Mouse (Mus musculus) intestine, embryonic 14.5 days (tissue): ENCODE measurements around the gene Pbld1. TPM values are rescaled to one million over a fixed set of nuclear protein-coding genes. Genes with fewer than 3 reads are reported as not detected.

Experiments
- ATAC-seq: fragments of 200-750 bp; cut with Nextera tagmentation; replicated peaks from 2 replicates; pipeline ENCODE4 v1.8.0; 2017; ENCODE audit warnings: low read depth, moderate number of reproducible peaks, moderate TSS enrichment, moderate library complexity; ENCODE audit not compliant: low FRiP score, low TSS enrichment
- DNase-seq: peaks from one replicate; pipeline ENCODE4 v3.0.0-alpha.2; 2018; ENCODE audit warnings: low spot score
- H3K27ac ChIP-seq: fragments of 300-500 bp; sonication (generic); 2 replicates; pipeline ENCODE4 v1.5.1; 2014; ENCODE audit warnings: low read depth, mild to moderate bottlenecking, control low read depth
- H3K27me3 ChIP-seq: fragments of 300-500 bp; sonication (generic); replicated peaks from 2 replicates; pipeline ENCODE4 v1.6.1; 2014; ENCODE audit warnings: low read length, control low read depth; ENCODE audit not compliant: control insufficient read depth, insufficient read depth
- H3K36me3 ChIP-seq: fragments of 300-500 bp; sonication (generic); 2 replicates; pipeline ENCODE4 v1.6.1; 2014; ENCODE audit warnings: low read length, control low read depth; ENCODE audit not compliant: control insufficient read depth, insufficient read depth
- H3K4me1 ChIP-seq: fragments of 300-500 bp; sonication (generic); replicated peaks from 2 replicates; pipeline ENCODE4 v1.6.1; 2014; ENCODE audit warnings: low read length, control low read depth, mixed read lengths; ENCODE audit not compliant: control insufficient read depth, insufficient read depth
- H3K4me2 ChIP-seq: fragments of 300-500 bp; sonication (generic); 2 replicates; pipeline ENCODE4 v1.6.1; 2014; ENCODE audit warnings: low read length
- H3K4me3 ChIP-seq: fragments of 300-500 bp; sonication (generic); 2 replicates; pipeline ENCODE4 v1.5.1; 2014; ENCODE audit warnings: low read depth, low read length, control low read depth, mixed read lengths
- H3K9ac ChIP-seq: fragments of 300-500 bp; sonication (generic); 2 replicates; pipeline ENCODE4 v1.6.1; 2014; ENCODE audit warnings: mild to moderate bottlenecking, low read length
- H3K9me3 ChIP-seq: fragments of 300-500 bp; sonication (generic); 2 replicates; pipeline ENCODE4 v1.6.1; 2016; ENCODE audit warnings: low read length, control low read depth; ENCODE audit not compliant: control insufficient read depth
- WGBS: fragments of 180-500 bp; shearing (Covaris S2); extraction: QIAGEN DNeasy Blood & Tissue Kit; methylation state at CpG from one replicate; pipeline ENCODE4 v1.1.7; 2014; 5-methylcytosine and 5-hydroxymethylcytosine counted together
- polyA plus RNA-seq: library from polyadenylated mRNA; unstranded; fragments of >200 nt; fragmentation: Nextera tagmentation; extraction: Ambion mirVana; gene quantifications from 2 replicates; pipeline ENCODE4 v1.2.1, GENCODE M21; 2014

Pbld1 gene
- polyA plus RNA-seq, 1 experiment from 2014 or later: 1.8 TPM

GRCm38 (mm10) chr10:63117583-63117982 is 57.6 kb downstream of the Pbld1 start:
- H3K36me3 ChIP-seq: no peaks in the 10 kb centered on the region
- no peaks in the 10 kb centered on the region for H3K9me3 ChIP-seq
- H3K4me3 ChIP-seq: no peak overlapping the region
- DNase-seq (no peak), ATAC-seq (no peak)
- H3K4me2 ChIP-seq: no peak overlapping the region
- H3K9ac ChIP-seq: no peak overlapping the region
- 92% methylated on average over 8 of the region's 8 CpGs for WGBS
- H3K4me1 ChIP-seq: no peaks in the 10 kb centered on the region
- no peak overlapping the region for H3K27ac ChIP-seq
- no peaks in the 10 kb centered on the region for H3K27me3 ChIP-seq

- DNase-seq (no peak), ATAC-seq (no peak)
- H3K4me3 ChIP-seq: no peak overlapping the region
- 75% methylated on average over 14 of the region's 14 CpGs for WGBS
- no peaks in the 10 kb centered on the region for H3K27me3 ChIP-seq
- H3K4me1 ChIP-seq: no peaks in the 10 kb centered on the region
- H3K9ac ChIP-seq: no peak overlapping the region
- H3K36me3 ChIP-seq: no peaks in the 10 kb centered on the region
- H3K9me3 ChIP-seq: no peaks in the 10 kb centered on the region
- no peak overlapping the region for H3K4me2 ChIP-seq
- no peak overlapping the region for H3K27ac ChIP-seq
Measured at GRCm38 (mm10) chr10:63119916-63120315, 60.0 kb downstream of the Pbld1 start.

GRCm38 (mm10) chr10:63121961-63122360 is 62.0 kb downstream of the Pbld1 start:
- no peak overlapping the region for H3K9ac ChIP-seq
- H3K36me3 ChIP-seq: no peaks in the 10 kb centered on the region
- H3K4me3 ChIP-seq: no peak overlapping the region
- no peaks in the 10 kb centered on the region for H3K9me3 ChIP-seq
- H3K4me1 ChIP-seq: no peaks in the 10 kb centered on the region
- no peak overlapping the region for H3K4me2 ChIP-seq
- H3K27ac ChIP-seq: no peak overlapping the region
- DNase-seq (no peak), ATAC-seq (no peak)
- WGBS: 87% methylated on average over 14 of the region's 14 CpGs
- H3K27me3 ChIP-seq: no peaks in the 10 kb centered on the region

GRCm38 (mm10) chr10:63122516-63122915 is 62.6 kb downstream of the Pbld1 start:
- DNase-seq (no peak), ATAC-seq (no peak)
- no peak overlapping the region for H3K27ac ChIP-seq
- WGBS: 33% methylated on average over 8 of the region's 8 CpGs
- no peak overlapping the region for H3K9ac ChIP-seq
- H3K9me3 ChIP-seq: no peaks in the 10 kb centered on the region
- no peak overlapping the region for H3K4me2 ChIP-seq
- H3K4me3 ChIP-seq: no peak overlapping the region
- H3K36me3 ChIP-seq: no peaks in the 10 kb centered on the region
- no peaks in the 10 kb centered on the region for H3K4me1 ChIP-seq
- no peaks in the 10 kb centered on the region for H3K27me3 ChIP-seq

- no peak for ATAC-seq
- H3K36me3 ChIP-seq: no peaks in the 10 kb centered on the region
- no peaks in the 10 kb centered on the region for H3K27me3 ChIP-seq
- no peak overlapping the region for H3K9ac ChIP-seq
- no peak overlapping the region for H3K4me3 ChIP-seq
- no peak for DNase-seq
- 88% methylated on average over 8 of the region's 8 CpGs for WGBS
- no peaks in the 10 kb centered on the region for H3K9me3 ChIP-seq
- H3K27ac ChIP-seq: no peak overlapping the region
- H3K4me2 ChIP-seq: no peak overlapping the region
- no peaks in the 10 kb centered on the region for H3K4me1 ChIP-seq
Measured at GRCm38 (mm10) chr10:63123141-63123540, 63.2 kb downstream of the Pbld1 start.

- ATAC-seq (no peak), DNase-seq (no peak)
- Histone ChIP-seq H3K9me3 (no peaks in the 10 kb centered on the region), H3K36me3 (no peaks in the 10 kb centered on the region), H3K27me3 (no peaks in the 10 kb centered on the region), H3K9ac (no peak overlapping the region), H3K4me1 (no peaks in the 10 kb centered on the region), H3K27ac (no peak overlapping the region), H3K4me3 (no peak overlapping the region), H3K4me2 (no peak overlapping the region)
- 91% methylated on average over 10 of the region's 10 CpGs for WGBS
Measured at GRCm38 (mm10) chr10:63124016-63124415, 64.1 kb downstream of the Pbld1 start.

- DNase-seq (no peak), ATAC-seq (no peak)
- 40% methylated on average over 11 of the region's 11 CpGs for WGBS
- Histone ChIP-seq H3K4me3 (no peak overlapping the region), H3K36me3 (no peaks in the 10 kb centered on the region), H3K27ac (no peak overlapping the region), H3K4me2 (no peak overlapping the region), H3K4me1 (no peaks in the 10 kb centered on the region), H3K9ac (no peak overlapping the region), H3K27me3 (no peaks in the 10 kb centered on the region), H3K9me3 (no peaks in the 10 kb centered on the region)
Measured at GRCm38 (mm10) chr10:63125343-63125742, 65.4 kb downstream of the Pbld1 start.

- no peaks in the 10 kb centered on the region for H3K4me1 ChIP-seq
- 76% methylated on average over 4 of the region's 4 CpGs for WGBS
- H3K9me3 ChIP-seq: no peaks in the 10 kb centered on the region
- DNase-seq (no peak), ATAC-seq (no peak)
- H3K36me3 ChIP-seq: no peaks in the 10 kb centered on the region
- no peak overlapping the region for H3K9ac ChIP-seq
- no peak overlapping the region for H3K4me2 ChIP-seq
- H3K27me3 ChIP-seq: no peaks in the 10 kb centered on the region
- no peak overlapping the region for H3K27ac ChIP-seq
- no peak overlapping the region for H3K4me3 ChIP-seq
Measured at GRCm38 (mm10) chr10:63126116-63126515, 66.2 kb downstream of the Pbld1 start.

- Histone ChIP-seq H3K36me3 (no peaks in the 10 kb centered on the region), H3K9ac (no peak overlapping the region), H3K4me3 (no peak overlapping the region), H3K9me3 (no peaks in the 10 kb centered on the region), H3K27ac (no peak overlapping the region), H3K4me2 (no peak overlapping the region), H3K4me1 (no peaks in the 10 kb centered on the region), H3K27me3 (no peaks in the 10 kb centered on the region)
- 81% methylated on average over 6 of the region's 6 CpGs for WGBS
- DNase-seq (no peak), ATAC-seq (no peak)
Measured at GRCm38 (mm10) chr10:63127156-63127555, 67.2 kb downstream of the Pbld1 start.
